Mouse (Mus musculus): ENCODE measurements around the gene Aqp12.

DNA sequence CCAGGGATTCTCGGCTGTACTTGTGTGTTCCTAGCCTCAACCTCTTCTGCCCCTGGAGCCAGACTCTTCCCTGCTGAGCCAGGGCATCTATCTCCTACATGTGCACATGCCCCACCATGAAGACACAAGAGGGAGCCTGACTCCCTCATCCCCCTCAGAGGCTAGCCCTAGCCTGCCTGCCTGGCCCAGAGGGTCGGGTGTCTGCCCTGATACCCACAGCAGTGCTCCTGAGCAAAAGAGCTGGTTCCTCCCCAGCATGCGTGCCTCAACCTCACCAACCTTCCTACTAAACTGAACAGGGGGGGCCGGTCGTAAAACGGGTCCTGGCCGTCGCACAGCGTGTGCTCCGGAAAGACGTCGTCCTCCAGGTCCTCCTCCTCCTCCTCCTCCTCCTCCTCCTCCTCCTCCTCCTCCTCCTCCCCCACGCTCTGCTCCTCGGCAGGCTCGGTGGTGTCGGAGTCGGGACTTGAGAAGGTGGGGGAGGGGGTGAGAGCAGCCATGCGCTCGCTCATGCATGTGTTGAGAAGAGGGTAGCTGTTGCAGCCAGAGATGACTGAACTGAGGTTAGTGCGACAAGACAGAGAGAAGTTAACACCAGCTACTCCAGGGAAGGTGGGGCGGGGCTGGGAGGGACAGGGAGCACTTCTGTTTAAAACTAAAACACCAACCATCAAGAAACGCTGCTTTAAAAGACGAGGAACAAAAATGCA lies 45.1 kb downstream of the Aqp12 start:
- TF ChIP-seq POLR2A (IDR thresholded peaks at IDR 0.05; ENCODE audit: borderline replicate concordance, low read depth, low read length) (no peak), CTCF (IDR thresholded peaks at IDR 0.05; ENCODE audit: low read depth, low read length) (no peak)
